Mouse (Mus musculus): ENCODE measurements around the gene Slc2a12. TPM values are rescaled to one million over a fixed set of nuclear protein-coding genes. Genes with fewer than 3 reads are reported as not detected.

Slc2a12 gene
- polyA plus RNA-seq, 1 experiment, result 1.3 TPM

GRCm38 (mm10) chr10:22615309-22615708, 29.5 kb upstream of the Slc2a12 start:
- Histone ChIP-seq H3K27me3 (ENCODE audit: control insufficient read depth, insufficient read depth, low read length) (no peaks in the 10 kb centered on the region), H3K4me3 (replicated peaks; ENCODE audit: insufficient read depth, low read depth, low read length) (no peak overlapping the region), H3K4me1 (ENCODE audit: control insufficient read depth, insufficient read depth, low read length) (no peaks in the 10 kb centered on the region), H3K27ac (ENCODE audit: insufficient read depth, low read length) (no peak overlapping the region)
- WGBS, result 26% methylated on average over 10 of the region's 10 CpGs
- TF ChIP-seq CTCF (IDR thresholded peaks at IDR 0.05; ENCODE audit: borderline replicate concordance, insufficient read depth, low read depth, low read length) (no peak), POLR2A (IDR thresholded peaks at IDR 0.05; ENCODE audit: borderline replicate concordance, insufficient read depth, low read length) (no peak)
- no peak for DNase-seq

GRCm38 (mm10) chr10:22618842-22619241, 26.0 kb upstream of the Slc2a12 start:
- peak; percentile 17 to 34 for DNase-seq
- 75% methylated on average over 2 of the region's 2 CpGs for WGBS

DNA sequence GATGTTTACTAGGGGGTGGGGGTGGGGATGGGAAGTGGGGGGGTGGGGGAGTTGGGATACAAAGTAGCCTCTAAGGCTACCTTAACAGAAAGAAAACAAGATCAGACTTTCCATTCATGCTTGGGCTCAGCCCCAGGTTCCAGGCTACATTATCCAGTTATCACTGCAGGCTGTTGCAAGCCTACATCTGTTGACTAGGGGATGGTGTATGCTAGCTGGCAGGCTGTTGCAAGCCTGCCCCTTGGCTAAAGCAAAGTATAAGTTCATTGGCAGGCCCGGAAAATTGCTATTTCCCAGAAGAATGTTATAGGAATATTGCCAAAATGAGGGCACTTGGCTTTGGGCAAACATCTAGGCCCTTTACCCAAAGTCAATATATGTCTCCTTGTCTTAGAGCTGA, 16.0 kb upstream of the Slc2a12 start:
- Histone ChIP-seq H3K4me3 (replicated peaks; ENCODE audit: insufficient read depth, low read depth, low read length) (no peak overlapping the region), H3K27me3 (ENCODE audit: control insufficient read depth, insufficient read depth, low read length) (no peaks in the 10 kb centered on the region), H3K4me1 (ENCODE audit: control insufficient read depth, insufficient read depth, low read length) (no peaks in the 10 kb centered on the region), H3K27ac (ENCODE audit: insufficient read depth, low read length) (no peak overlapping the region)
- DNase-seq, result no peak
- TF ChIP-seq CTCF (IDR thresholded peaks at IDR 0.05; ENCODE audit: borderline replicate concordance, insufficient read depth, low read depth, low read length) (no peak), POLR2A (IDR thresholded peaks at IDR 0.05; ENCODE audit: borderline replicate concordance, insufficient read depth, low read length) (no peak)
- WGBS, result 19% methylated on average over 1 of the region's 1 CpGs

More at GRCm38 (mm10) chr10:22618842-22619241, 26.0 kb upstream of the Slc2a12 start:
- Histone ChIP-seq H3K27ac (ENCODE audit: insufficient read depth, low read length) (no peak overlapping the region), H3K4me3 (replicated peaks; ENCODE audit: insufficient read depth, low read depth, low read length) (no peak overlapping the region), H3K27me3 (ENCODE audit: control insufficient read depth, insufficient read depth, low read length) (no peaks in the 10 kb centered on the region), H3K4me1 (ENCODE audit: control insufficient read depth, insufficient read depth, low read length) (no peaks in the 10 kb centered on the region)
- no peak for TF ChIP-seq POLR2A (IDR thresholded peaks at IDR 0.05; ENCODE audit: borderline replicate concordance, insufficient read depth, low read length)
- TF ChIP-seq CTCF (IDR thresholded peaks at IDR 0.05; ENCODE audit: borderline replicate concordance, insufficient read depth, low read depth, low read length), result peak; percentile 57

- 91% methylated on average over 4 of the region's 4 CpGs for WGBS
- no peak for DNase-seq
- Histone ChIP-seq H3K27ac (ENCODE audit: insufficient read depth, low read length) (no peak overlapping the region), H3K27me3 (ENCODE audit: control insufficient read depth, insufficient read depth, low read length) (no peaks in the 10 kb centered on the region), H3K4me1 (ENCODE audit: control insufficient read depth, insufficient read depth, low read length) (no peaks in the 10 kb centered on the region), H3K4me3 (replicated peaks; ENCODE audit: insufficient read depth, low read depth, low read length) (no peak overlapping the region)
- TF ChIP-seq CTCF (IDR thresholded peaks at IDR 0.05; ENCODE audit: borderline replicate concordance, insufficient read depth, low read depth, low read length) (no peak), POLR2A (IDR thresholded peaks at IDR 0.05; ENCODE audit: borderline replicate concordance, insufficient read depth, low read length) (no peak)
Observed at GRCm38 (mm10) chr10:22631103-22631502, 13.7 kb upstream of the Slc2a12 start.

DNA sequence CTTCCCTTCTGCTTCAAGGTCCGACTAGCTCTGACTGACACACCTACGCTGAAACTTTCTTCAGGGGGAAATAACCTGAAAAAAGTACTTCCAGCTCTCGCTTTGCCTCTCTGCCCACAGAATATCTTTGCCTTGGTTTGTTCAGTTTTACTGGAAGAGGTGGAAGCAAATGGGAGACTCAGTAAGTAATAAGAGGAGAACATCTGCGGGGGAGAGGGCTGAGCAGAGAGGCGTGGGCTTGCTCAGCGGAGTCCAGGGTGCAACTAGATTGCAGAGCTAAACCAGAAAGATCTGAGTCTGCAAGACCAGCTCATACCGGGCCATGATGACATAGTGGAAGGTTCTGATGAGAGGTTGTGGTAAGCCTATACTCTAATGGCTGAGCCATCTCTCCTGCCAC, 13.3 kb upstream of the Slc2a12 start:
- no peak for DNase-seq
- TF ChIP-seq POLR2A (IDR thresholded peaks at IDR 0.05; ENCODE audit: borderline replicate concordance, insufficient read depth, low read length) (no peak), CTCF (IDR thresholded peaks at IDR 0.05; ENCODE audit: borderline replicate concordance, insufficient read depth, low read depth, low read length) (no peak)
- Histone ChIP-seq H3K27me3 (ENCODE audit: control insufficient read depth, insufficient read depth, low read length) (no peaks in the 10 kb centered on the region), H3K4me3 (replicated peaks; ENCODE audit: insufficient read depth, low read depth, low read length) (no peak overlapping the region), H3K4me1 (ENCODE audit: control insufficient read depth, insufficient read depth, low read length) (no peaks in the 10 kb centered on the region), H3K27ac (ENCODE audit: insufficient read depth, low read length) (no peak overlapping the region)
- 95% methylated on average over 7 of the region's 7 CpGs for WGBS

DNA sequence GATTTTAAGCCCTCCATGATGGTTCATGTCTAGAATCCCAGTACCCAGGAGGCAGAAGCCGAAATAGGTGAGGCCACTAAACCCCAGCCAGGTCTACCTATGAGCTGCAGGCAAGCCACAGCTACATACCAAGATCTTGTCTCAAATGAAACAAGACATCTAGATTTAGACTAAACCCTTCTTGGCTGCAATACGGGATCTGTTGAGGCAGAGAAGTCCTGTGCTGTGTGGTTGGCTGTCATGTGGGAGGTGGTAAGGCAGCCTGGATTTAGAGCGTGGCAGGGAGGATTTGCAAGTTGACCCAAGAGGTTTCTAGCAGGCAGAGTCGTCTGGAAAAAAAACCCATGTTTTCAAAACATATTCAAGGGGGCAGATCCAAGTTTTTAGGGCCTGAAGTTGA, 12.9 kb upstream of the Slc2a12 start:
- no peak overlapping the region for H3K27ac ChIP-seq (ENCODE audit: insufficient read depth, low read length)
- no peaks in the 10 kb centered on the region for H3K27me3 ChIP-seq (ENCODE audit: control insufficient read depth, insufficient read depth, low read length)
- no peaks in the 10 kb centered on the region for H3K4me1 ChIP-seq (ENCODE audit: control insufficient read depth, insufficient read depth, low read length)
- no peak overlapping the region for H3K4me3 ChIP-seq (replicated peaks; ENCODE audit: insufficient read depth, low read depth, low read length)
- 79% methylated on average over 4 of the region's 4 CpGs for WGBS
- TF ChIP-seq POLR2A (IDR thresholded peaks at IDR 0.05; ENCODE audit: borderline replicate concordance, insufficient read depth, low read length), result no peak
- no peak for TF ChIP-seq CTCF (IDR thresholded peaks at IDR 0.05; ENCODE audit: borderline replicate concordance, insufficient read depth, low read depth, low read length)
- DNase-seq, result no peak

- WGBS, result 48% methylated on average over 6 of the region's 6 CpGs
- H3K4me1 ChIP-seq (ENCODE audit: control insufficient read depth, insufficient read depth, low read length), result no peaks in the 10 kb centered on the region
- no peaks in the 10 kb centered on the region for H3K27me3 ChIP-seq (ENCODE audit: control insufficient read depth, insufficient read depth, low read length)
- DNase-seq, result no peak
- H3K4me3 ChIP-seq (replicated peaks; ENCODE audit: insufficient read depth, low read depth, low read length), result no peak overlapping the region
- TF ChIP-seq CTCF (IDR thresholded peaks at IDR 0.05; ENCODE audit: borderline replicate concordance, insufficient read depth, low read depth, low read length) (no peak), POLR2A (IDR thresholded peaks at IDR 0.05; ENCODE audit: borderline replicate concordance, insufficient read depth, low read length) (no peak)
- H3K27ac ChIP-seq (ENCODE audit: insufficient read depth, low read length), result no peak overlapping the region
Observed at GRCm38 (mm10) chr10:22633406-22634306, 11.2 kb upstream of the Slc2a12 start.

GRCm38 (mm10) chr10:22637241-22637640, 7.6 kb upstream of the Slc2a12 start:
- H3K27me3 ChIP-seq (ENCODE audit: control insufficient read depth, insufficient read depth, low read length), result no peaks in the 10 kb centered on the region
- TF ChIP-seq POLR2A (IDR thresholded peaks at IDR 0.05; ENCODE audit: borderline replicate concordance, insufficient read depth, low read length) (no peak), CTCF (IDR thresholded peaks at IDR 0.05; ENCODE audit: borderline replicate concordance, insufficient read depth, low read depth, low read length) (no peak)
- H3K27ac ChIP-seq (ENCODE audit: insufficient read depth, low read length), result no peak overlapping the region
- no peak overlapping the region for H3K4me3 ChIP-seq (replicated peaks; ENCODE audit: insufficient read depth, low read depth, low read length)
- no peak for DNase-seq
- 35% methylated on average over 3 of the region's 3 CpGs for WGBS
- H3K4me1 ChIP-seq (ENCODE audit: control insufficient read depth, insufficient read depth, low read length), result no peaks in the 10 kb centered on the region
